Mouse (Mus musculus): Measurements from ENCODE around the gene Tnpo2. TPM values are rescaled to one million over a fixed set of nuclear protein-coding genes. Genes with fewer than 3 reads are reported as not detected.

Tnpo2 gene
- polyA plus RNA-seq (2014; fragmentation: Illumina TruSeq; extraction: RNeasy Lipid Tissue Mini Kit (QIAGEN cat#74804); ENCODE audit: low read depth, low replicate concordance) = 4.2 TPM

DNA sequence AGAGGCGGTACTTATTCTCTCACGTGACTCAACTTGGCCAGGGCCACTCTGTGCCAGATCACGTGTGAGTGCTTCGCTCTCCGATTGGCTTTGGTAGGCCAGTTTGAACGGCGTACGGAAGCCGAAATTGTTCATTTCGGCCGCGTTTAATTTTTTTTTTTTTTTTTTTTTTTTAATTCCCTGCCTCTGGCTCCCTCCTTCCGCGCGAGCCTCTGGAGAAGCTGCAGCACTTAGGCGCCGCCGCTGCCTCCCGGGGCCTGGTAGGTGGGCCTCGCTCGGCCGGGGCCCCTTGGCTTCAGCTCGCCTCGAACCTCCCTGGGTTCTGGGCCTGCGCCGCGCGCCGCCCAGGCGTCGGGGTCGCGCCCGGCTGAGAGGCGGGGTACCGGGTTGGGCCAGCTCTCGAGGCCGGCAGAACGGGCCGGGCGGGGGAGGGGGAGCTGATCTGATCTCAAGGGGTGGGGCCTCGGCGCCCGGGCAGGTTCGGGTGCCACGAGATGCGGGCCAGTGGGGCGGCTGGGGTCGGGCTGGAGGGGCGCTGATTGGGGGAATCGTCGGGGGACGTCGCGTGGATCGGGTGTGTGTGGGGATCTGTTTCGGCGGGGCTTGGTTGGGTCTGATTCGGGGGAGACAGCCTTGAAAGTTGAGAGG lies at the start of gene Tnpo2:
Tnpo2 (plus strand) TSS at position 198 of the 648 bp plus-strand sequence.

GRCm38 (mm10) chr8:84990349-84990748 lies 46.4 kb upstream of the Tnpo2 start, which contains the start of gene Hook2:
Gene Hook2, plus strand, starts transcription at chr8:84990603.

DNA sequence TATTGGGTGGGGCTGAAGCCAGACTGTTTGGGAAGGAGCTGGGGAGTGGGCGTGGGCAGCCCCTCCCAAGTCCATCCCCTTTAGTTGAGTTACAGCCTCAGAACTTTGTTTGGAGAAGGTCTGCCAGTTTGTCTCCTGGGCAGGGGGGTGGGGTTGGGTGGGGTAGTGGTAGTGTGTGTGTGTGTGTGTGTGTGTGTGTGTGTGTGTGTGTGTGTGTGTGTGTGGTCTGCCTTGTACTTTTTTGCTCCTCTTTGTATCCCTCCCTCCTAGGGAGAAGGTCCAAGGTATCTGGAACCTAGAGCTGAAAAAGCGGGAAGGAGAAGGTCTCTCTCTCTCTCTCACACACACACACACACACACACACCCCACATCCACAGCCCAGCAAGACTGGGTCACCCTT lies 22.3 kb upstream of the Tnpo2 start, which contains the start of gene Best2:
Best2 (minus strand) TSS at position 101 of the 400 bp plus-strand sequence.

GRCm38 (mm10) chr8:85025098-85025932 lies 11.4 kb upstream of the Tnpo2 start, which contains the start of gene Asna1:
Gene Asna1, minus strand, starts transcription at chr8:85025281.

GRCm38 (mm10) chr8:85026670-85027515 lies 9.8 kb upstream of the Tnpo2 start, which contains the start of gene Trir:
Gene Trir, plus strand, starts transcription at chr8:85026823.

DNA sequence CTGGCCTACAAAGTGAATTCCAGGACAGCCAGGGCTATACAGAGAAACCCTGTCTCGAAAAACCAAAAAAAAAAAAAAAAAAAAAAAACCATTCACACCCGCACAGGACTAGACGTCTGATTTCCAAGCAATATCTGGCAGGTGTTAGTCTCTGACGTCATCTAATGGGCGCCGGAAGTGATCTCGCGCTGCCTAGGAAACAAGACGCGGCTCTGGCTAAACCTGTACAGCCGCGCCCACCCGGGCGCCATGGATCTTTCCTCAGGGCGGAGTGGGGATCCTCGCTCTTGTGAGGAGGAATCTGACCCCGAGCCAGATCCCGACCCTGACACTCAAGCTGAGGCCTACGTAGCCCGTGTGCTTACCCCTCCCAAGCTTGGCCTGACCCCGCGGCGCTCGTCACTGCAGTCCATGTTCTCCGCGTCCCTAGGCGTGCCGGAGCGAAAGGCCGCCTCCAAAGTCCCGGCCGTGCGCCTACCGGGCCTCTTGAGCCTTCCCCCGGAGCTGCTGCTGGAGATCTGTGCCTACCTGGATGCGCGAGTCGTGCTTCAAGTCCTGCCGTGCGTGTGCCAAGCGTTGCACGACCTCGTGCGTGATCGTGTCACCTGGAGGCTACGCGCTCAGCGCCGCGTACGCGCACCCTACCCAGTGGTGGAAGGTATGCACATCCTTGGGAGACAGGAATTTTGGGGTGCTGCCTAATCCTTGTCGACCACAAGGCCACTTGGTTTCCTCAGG lies 23.3 kb downstream of the Tnpo2 start, which contains the start of gene Fbxw9:
Fbxw9 (plus strand) TSS at position 177 of the 738 bp plus-strand sequence.

DNA sequence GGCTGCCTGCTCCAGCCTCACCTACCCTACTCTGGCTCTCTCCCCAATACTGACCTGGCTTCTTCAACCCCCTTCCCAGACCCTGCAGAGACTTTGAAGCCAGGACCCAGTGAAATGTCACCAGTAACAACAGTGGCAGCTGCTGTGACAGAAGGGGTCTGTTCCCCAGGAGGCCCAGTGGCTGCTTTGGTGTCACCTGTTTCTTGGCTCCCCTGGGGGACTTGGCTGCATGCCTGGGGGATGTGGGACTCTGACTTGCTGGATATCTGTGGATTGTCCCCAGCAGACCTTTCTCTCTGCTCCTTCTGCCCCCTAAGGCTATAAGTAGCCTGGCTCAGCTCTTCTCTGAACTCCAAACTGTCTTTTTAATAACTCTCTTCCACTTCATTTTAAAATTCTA lies 31.3 kb downstream of the Tnpo2 start, which contains the start of gene Gm5741:
Gm5741 (minus strand) TSS at position 1 of the 400 bp plus-strand sequence.

GRCm38 (mm10) chr8:85071514-85072281 lies 35.0 kb downstream of the Tnpo2 start, which contains the start of gene Dhps:
Gene Dhps, plus strand, starts transcription at chr8:85071757.

GRCm38 (mm10) chr8:85080532-85081215 lies 44.0 kb downstream of the Tnpo2 start, which contains the start of gene Wdr83os:
Gene Wdr83os, plus strand, starts transcription at chr8:85080740.

DNA sequence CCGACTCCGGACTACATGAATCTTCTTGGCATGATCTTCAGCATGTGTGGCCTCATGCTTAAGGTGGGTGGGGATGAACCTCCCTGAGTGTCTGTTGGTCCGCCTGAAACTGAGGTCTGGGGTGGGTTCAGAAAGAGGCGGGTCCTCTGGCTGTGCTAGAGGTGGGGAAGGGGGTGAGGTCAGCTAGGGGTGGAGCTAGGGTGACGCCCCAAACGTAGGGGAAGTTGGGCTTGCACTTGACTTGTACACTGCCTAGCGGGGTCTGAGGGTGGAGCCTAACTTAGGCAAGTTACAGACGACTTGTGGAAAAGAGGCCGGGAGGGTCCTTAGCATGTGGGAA lies 44.5 kb downstream of the Tnpo2 start, which contains the start of gene Wdr83:
Wdr83 (minus strand) TSS at position 91 of the 340 bp plus-strand sequence.

DNA sequence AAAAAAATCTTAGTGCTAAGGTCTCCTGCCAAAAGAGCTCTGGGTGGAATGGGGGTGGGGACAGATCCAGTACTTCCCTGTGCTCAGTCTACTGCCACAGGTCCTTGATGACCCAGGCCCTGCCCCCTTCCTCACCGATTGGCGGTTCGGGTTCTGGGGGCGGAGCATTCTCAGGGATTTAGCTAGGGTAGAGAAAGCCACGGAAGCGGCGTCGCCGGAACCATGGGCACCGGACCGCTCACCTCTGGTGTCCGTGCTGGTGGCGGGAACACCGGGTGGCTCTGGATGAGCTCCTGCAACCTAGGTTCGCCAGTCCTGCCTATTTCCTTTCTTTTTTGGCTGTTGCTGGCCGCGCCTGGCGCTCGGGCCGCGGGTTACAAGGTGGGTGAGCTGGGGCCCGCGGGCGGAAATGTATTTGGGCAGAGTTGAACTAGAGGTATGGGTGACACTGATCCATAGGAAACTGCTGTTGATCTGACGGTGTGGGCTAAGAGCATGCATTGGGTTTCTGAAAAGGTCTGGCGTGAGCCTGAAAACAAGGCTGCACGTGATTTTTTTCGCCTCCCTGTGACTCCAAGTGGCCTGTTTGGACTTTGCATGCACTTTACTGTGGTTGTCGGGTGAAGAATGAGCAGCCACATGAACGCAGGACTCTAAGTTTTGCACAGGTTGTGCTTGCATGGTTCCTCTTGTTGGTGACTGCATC lies 46.5 kb downstream of the Tnpo2 start, which contains the start of gene Man2b1:
Man2b1 (plus strand) TSS at position 163 of the 706 bp plus-strand sequence.

Other genes with a start within 250 kb of the Tnpo2 start
- gene Nfix, start 236.6 kb upstream of the Tnpo2 start, polyA plus RNA-seq (2014; fragmentation: Illumina TruSeq; extraction: RNeasy Lipid Tissue Mini Kit (QIAGEN cat#74804); ENCODE audit: low read depth, low replicate concordance) = 5.1 TPM
- 3.3 TPM for gene Dand5, start 214.1 kb upstream of the Tnpo2 start, polyA plus RNA-seq (2014; fragmentation: Illumina TruSeq; extraction: RNeasy Lipid Tissue Mini Kit (QIAGEN cat#74804); ENCODE audit: low read depth, low replicate concordance)
- gene Gadd45gip1, start 205.4 kb upstream of the Tnpo2 start, polyA plus RNA-seq (2014; fragmentation: Illumina TruSeq; extraction: RNeasy Lipid Tissue Mini Kit (QIAGEN cat#74804); ENCODE audit: low read depth, low replicate concordance) = not detected
- 3.5 TPM for gene Rad23a, start 196.2 kb upstream of the Tnpo2 start, polyA plus RNA-seq (2014; fragmentation: Illumina TruSeq; extraction: RNeasy Lipid Tissue Mini Kit (QIAGEN cat#74804); ENCODE audit: low read depth, low replicate concordance)
- 862 TPM for gene Calr, start 190.0 kb upstream of the Tnpo2 start, polyA plus RNA-seq (2014; fragmentation: Illumina TruSeq; extraction: RNeasy Lipid Tissue Mini Kit (QIAGEN cat#74804); ENCODE audit: low read depth, low replicate concordance)
- 1.3 TPM for gene Farsa, start 179.9 kb upstream of the Tnpo2 start, polyA plus RNA-seq (2014; fragmentation: Illumina TruSeq; extraction: RNeasy Lipid Tissue Mini Kit (QIAGEN cat#74804); ENCODE audit: low read depth, low replicate concordance)
- 6.0 TPM for gene Syce2, start 164.8 kb upstream of the Tnpo2 start, polyA plus RNA-seq (2014; fragmentation: Illumina TruSeq; extraction: RNeasy Lipid Tissue Mini Kit (QIAGEN cat#74804); ENCODE audit: low read depth, low replicate concordance)
- 302 TPM for gene Gcdh, start 143.0 kb upstream of the Tnpo2 start, polyA plus RNA-seq (2014; fragmentation: Illumina TruSeq; extraction: RNeasy Lipid Tissue Mini Kit (QIAGEN cat#74804); ENCODE audit: low read depth, low replicate concordance)
- not detected for gene Klf1, start 135.0 kb upstream of the Tnpo2 start, polyA plus RNA-seq (2014; fragmentation: Illumina TruSeq; extraction: RNeasy Lipid Tissue Mini Kit (QIAGEN cat#74804); ENCODE audit: low read depth, low replicate concordance)
- 7.1 TPM for gene Dnase2a, start 128.4 kb upstream of the Tnpo2 start, polyA plus RNA-seq (2014; fragmentation: Illumina TruSeq; extraction: RNeasy Lipid Tissue Mini Kit (QIAGEN cat#74804); ENCODE audit: low read depth, low replicate concordance)
- not detected for gene Mast1, start 99.6 kb upstream of the Tnpo2 start, polyA plus RNA-seq (2014; fragmentation: Illumina TruSeq; extraction: RNeasy Lipid Tissue Mini Kit (QIAGEN cat#74804); ENCODE audit: low read depth, low replicate concordance)
- not detected for gene Rtbdn, start 89.9 kb upstream of the Tnpo2 start, polyA plus RNA-seq (2014; fragmentation: Illumina TruSeq; extraction: RNeasy Lipid Tissue Mini Kit (QIAGEN cat#74804); ENCODE audit: low read depth, low replicate concordance)
- not detected for gene Gm49661, start 67.5 kb upstream of the Tnpo2 start, polyA plus RNA-seq (2014; fragmentation: Illumina TruSeq; extraction: RNeasy Lipid Tissue Mini Kit (QIAGEN cat#74804); ENCODE audit: low read depth, low replicate concordance)
- 35.9 TPM for gene Prdx2, start 67.3 kb upstream of the Tnpo2 start, polyA plus RNA-seq (2014; fragmentation: Illumina TruSeq; extraction: RNeasy Lipid Tissue Mini Kit (QIAGEN cat#74804); ENCODE audit: low read depth, low replicate concordance)
- gene Rnaseh2a, start 67.1 kb upstream of the Tnpo2 start, polyA plus RNA-seq (2014; fragmentation: Illumina TruSeq; extraction: RNeasy Lipid Tissue Mini Kit (QIAGEN cat#74804); ENCODE audit: low read depth, low replicate concordance) = 1.1 TPM
- gene Junb, start 58.2 kb upstream of the Tnpo2 start, polyA plus RNA-seq (2014; fragmentation: Illumina TruSeq; extraction: RNeasy Lipid Tissue Mini Kit (QIAGEN cat#74804); ENCODE audit: low read depth, low replicate concordance) = not detected
- gene Hook2, start 46.3 kb upstream of the Tnpo2 start, polyA plus RNA-seq (2014; fragmentation: Illumina TruSeq; extraction: RNeasy Lipid Tissue Mini Kit (QIAGEN cat#74804); ENCODE audit: low read depth, low replicate concordance) = 16.4 TPM
- not detected for gene Best2, start 22.4 kb upstream of the Tnpo2 start, polyA plus RNA-seq (2014; fragmentation: Illumina TruSeq; extraction: RNeasy Lipid Tissue Mini Kit (QIAGEN cat#74804); ENCODE audit: low read depth, low replicate concordance)
- 16.8 TPM for gene Asna1, start 11.6 kb upstream of the Tnpo2 start, polyA plus RNA-seq (2014; fragmentation: Illumina TruSeq; extraction: RNeasy Lipid Tissue Mini Kit (QIAGEN cat#74804); ENCODE audit: low read depth, low replicate concordance)
- gene Trir, start 10.1 kb upstream of the Tnpo2 start, polyA plus RNA-seq (2014; fragmentation: Illumina TruSeq; extraction: RNeasy Lipid Tissue Mini Kit (QIAGEN cat#74804); ENCODE audit: low read depth, low replicate concordance) = 15.0 TPM
- gene Fbxw9, start 23.1 kb downstream of the Tnpo2 start, polyA plus RNA-seq (2014; fragmentation: Illumina TruSeq; extraction: RNeasy Lipid Tissue Mini Kit (QIAGEN cat#74804); ENCODE audit: low read depth, low replicate concordance) = 0.89 TPM
- gene Gm5741, start 31.1 kb downstream of the Tnpo2 start, polyA plus RNA-seq (2014; fragmentation: Illumina TruSeq; extraction: RNeasy Lipid Tissue Mini Kit (QIAGEN cat#74804); ENCODE audit: low read depth, low replicate concordance) = not detected
- gene Dhps, start 34.8 kb downstream of the Tnpo2 start, polyA plus RNA-seq (2014; fragmentation: Illumina TruSeq; extraction: RNeasy Lipid Tissue Mini Kit (QIAGEN cat#74804); ENCODE audit: low read depth, low replicate concordance) = 9.5 TPM
- 6.1 TPM for gene Wdr83os, start 43.8 kb downstream of the Tnpo2 start, polyA plus RNA-seq (2014; fragmentation: Illumina TruSeq; extraction: RNeasy Lipid Tissue Mini Kit (QIAGEN cat#74804); ENCODE audit: low read depth, low replicate concordance)
- gene Wdr83, start 44.4 kb downstream of the Tnpo2 start, polyA plus RNA-seq (2014; fragmentation: Illumina TruSeq; extraction: RNeasy Lipid Tissue Mini Kit (QIAGEN cat#74804); ENCODE audit: low read depth, low replicate concordance) = 2.3 TPM
- gene Man2b1, start 46.4 kb downstream of the Tnpo2 start, polyA plus RNA-seq (2014; fragmentation: Illumina TruSeq; extraction: RNeasy Lipid Tissue Mini Kit (QIAGEN cat#74804); ENCODE audit: low read depth, low replicate concordance) = 7.5 TPM
- 5.5 TPM for gene Zfp791, start 86.2 kb downstream of the Tnpo2 start, polyA plus RNA-seq (2014; fragmentation: Illumina TruSeq; extraction: RNeasy Lipid Tissue Mini Kit (QIAGEN cat#74804); ENCODE audit: low read depth, low replicate concordance)
- not detected for gene Cks1brt, start 115.0 kb downstream of the Tnpo2 start, polyA plus RNA-seq (2014; fragmentation: Illumina TruSeq; extraction: RNeasy Lipid Tissue Mini Kit (QIAGEN cat#74804); ENCODE audit: low read depth, low replicate concordance)
- not detected for gene Olfr371, start 189.1 kb downstream of the Tnpo2 start, polyA plus RNA-seq (2014; fragmentation: Illumina TruSeq; extraction: RNeasy Lipid Tissue Mini Kit (QIAGEN cat#74804); ENCODE audit: low read depth, low replicate concordance)

Data from kidney, adult 10 weeks (tissue).